Mouse (Mus musculus) frontal cortex, adult (tissue): ENCODE measurements around the gene Ttc24.
A peak's percentile ranks its signal among the peaks of the same experiment; 100 is the strongest.

Experiments used
- ATAC-seq: cut with Nextera tagmentation; 2 replicates; pipeline ENCODE4 v1.9.2; 2017; ENCODE audit warnings: mild to moderate bottlenecking, moderate library complexity, mixed read lengths; ENCODE audit not compliant: low TSS enrichment

Gene Ttc24

GRCm38 (mm10) chr3:88081345-88082223, 3.5 kb upstream of the Ttc24 start, which contains the start of gene Iqgap3:
Gene Iqgap3, plus strand, starts transcription at chr3:88081971.
- peak; percentile 99 for ATAC-seq

DNA sequence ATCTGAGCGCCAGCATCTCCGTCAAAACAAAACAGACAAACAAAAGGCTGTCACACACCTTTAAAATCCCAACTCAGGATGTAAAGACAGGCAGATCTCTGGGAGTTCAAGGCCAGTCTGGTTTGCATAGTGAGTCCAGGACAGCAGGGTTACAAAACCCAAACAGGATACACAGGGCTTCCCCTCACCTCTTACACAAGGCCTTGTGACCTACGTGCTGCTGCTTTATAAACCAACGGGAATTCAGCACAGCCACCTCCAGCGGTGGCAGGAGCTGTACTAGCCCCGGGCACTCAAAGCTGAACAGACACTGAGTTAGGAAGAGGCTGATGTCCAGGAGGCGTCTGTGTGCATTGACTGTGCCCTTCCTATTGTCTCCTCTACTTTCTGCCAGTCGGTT, 663 bp downstream of the Ttc24 start:
- no peak for ATAC-seq

GRCm38 (mm10) chr3:88074766-88075165, 3.3 kb downstream of the Ttc24 start:
- no peak for ATAC-seq

- ATAC-seq: no peak
Measured at GRCm38 (mm10) chr3:88074351-88074750, 3.8 kb downstream of the Ttc24 start.

GRCm38 (mm10) chr3:88073631-88074030, 4.5 kb downstream of the Ttc24 start:
- ATAC-seq: no peak

DNA sequence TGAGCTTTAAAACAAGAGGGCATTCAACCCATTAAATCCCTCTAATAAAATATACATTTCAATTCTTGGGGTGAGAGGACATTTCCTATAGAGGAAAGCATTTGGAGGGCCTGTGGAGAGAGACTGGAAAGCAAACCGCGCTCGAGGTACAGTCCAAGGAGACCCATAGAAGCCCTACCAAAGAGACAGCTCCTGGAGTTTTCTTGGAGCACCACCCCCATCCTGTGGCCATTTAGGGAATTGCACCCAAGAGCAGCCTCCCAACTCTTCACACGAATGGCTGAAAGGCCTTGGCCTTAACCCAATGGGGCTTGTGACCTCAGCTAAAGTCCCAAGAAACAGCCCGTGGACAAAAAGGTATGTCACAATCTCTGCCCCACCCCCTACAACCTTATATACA, 6.3 kb downstream of the Ttc24 start:
- peak; percentile 88 for ATAC-seq

- ATAC-seq: no peak
Measured at GRCm38 (mm10) chr3:88068386-88068785, 9.7 kb downstream of the Ttc24 start.

- peak; percentile 95 for ATAC-seq
Measured at GRCm38 (mm10) chr3:88057902-88058696, 20.0 kb downstream of the Ttc24 start, which contains the start of gene Naxe. Gene Naxe, minus strand, starts transcription at chr3:88058495.

GRCm38 (mm10) chr3:88057030-88057429, 21.1 kb downstream of the Ttc24 start:
- no peak for ATAC-seq

- ATAC-seq: no peak
Measured at GRCm38 (mm10) chr3:88049532-88049931, 28.6 kb downstream of the Ttc24 start.

DNA sequence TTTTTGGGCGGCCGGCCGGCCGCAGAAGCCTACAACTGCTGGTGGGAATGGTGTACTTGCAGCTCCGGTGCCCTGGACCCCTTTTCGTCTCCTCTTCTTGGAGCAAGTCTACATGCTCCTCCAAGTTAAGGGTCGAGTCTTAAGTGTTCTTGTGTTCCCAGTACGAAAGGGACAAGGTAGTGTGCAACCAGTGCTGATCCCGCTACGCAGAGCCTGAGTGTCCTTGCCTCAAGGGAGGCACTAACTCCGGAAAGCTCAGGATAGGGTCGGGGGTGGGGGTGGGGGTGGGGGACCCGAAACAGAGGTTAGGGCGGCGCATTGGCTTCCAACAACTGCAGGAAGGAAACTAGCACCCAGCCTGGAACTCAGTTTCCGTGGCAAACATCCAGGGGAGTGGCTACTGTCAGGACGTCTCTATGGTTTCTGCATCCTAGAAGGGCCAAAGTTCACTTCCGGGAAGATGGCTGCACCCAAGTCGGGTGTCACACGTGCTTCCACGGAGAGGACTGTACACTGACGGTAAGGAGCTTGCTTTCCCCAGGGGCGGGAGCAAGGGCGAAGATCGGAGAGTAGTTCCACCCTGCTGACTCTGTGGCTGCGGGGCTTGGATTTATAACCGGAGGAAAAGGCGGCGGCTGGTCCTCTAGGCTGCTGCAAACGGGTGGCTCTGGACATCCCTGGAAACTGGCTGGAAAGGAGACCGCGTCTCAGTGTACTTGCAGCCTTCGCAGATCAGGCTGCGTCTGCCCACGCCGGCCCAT, 35.3 kb downstream of the Ttc24 start, which contains the start of gene Gpatch4:
TSS of gene Gpatch4 (plus strand) at position 448 of the 761 bp plus-strand sequence.
- peak; percentile 98 for ATAC-seq

DNA sequence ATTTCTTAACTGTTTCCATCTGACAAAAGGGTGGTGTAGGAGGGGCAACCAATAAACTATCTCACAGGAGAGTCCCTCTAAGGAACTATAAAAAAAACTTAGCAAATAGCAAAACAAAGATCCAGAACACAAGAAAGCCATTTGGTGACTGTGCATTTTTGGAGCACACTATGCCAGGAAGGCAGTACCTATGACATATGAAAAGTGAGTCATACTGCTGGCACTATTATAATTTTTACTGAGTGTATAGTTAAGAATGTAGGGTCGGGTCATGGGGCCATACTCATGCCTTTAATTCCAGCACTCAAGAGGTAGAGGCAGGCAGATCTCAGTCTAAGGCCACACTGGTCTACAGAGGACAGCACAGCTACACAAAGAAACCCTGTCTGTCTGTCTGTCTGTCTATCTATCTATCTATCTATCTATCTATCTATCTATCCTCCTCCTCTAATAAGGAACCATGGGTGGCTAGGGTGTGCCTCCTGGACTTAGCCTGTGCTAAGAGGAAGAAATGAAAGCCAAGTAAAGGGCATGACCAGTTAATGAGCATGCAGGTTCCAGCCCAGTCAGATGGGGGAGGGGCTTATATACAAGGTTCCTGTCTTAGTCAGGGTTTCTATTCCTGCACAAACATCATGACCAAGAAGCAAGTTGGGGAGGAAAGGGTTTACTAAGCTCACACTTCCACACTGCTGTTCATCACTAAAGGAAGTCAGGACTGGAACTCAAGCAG, 42.4 kb downstream of the Ttc24 start:
- ATAC-seq: no peak

GRCm38 (mm10) chr3:88033506-88033905, 44.6 kb downstream of the Ttc24 start:
- no peak for ATAC-seq

GRCm38 (mm10) chr3:88030608-88031395, 47.3 kb downstream of the Ttc24 start:
- peak; percentile 50; the same call in 1 of the 2 replicates for ATAC-seq

DNA sequence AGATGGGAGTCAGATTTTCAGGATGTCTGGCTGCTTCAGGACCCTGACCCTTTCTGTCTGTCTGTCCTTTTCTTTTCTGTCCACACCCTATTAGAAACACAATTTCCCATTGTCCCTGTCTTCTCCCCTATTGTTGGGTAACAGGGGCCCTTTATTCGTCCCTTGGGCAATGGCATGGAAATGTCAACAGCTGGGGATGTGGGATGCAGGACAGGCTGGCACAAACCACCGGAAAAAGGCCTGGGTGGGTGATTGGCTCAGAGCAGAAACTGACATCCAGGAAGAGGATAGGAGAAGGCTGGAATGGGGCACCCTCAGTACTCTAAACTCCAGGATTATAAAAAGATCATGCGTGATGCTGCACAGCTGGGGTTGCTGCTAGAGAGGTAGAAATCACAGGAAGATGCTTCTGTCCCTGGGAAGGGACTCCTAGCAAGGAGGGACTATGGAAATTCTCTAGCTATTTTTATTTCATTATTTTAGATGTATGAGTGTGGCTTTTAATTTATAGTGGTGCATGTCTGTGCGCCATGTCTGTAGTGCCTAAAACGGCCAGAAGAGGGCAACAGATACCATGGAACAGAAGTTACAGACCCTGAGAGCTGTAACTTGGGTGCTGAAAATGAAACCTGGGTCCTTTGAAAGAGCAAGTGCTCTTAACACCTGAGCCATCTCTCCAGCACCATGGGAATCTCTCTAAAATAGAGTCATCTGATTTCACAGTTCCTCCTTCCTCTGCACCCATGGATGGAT, 50.5 kb downstream of the Ttc24 start, which contains the start of gene Hapln2:
TSS of gene Hapln2 (minus strand) at position 150 of the 753 bp plus-strand sequence.
- ATAC-seq: peak; percentile 46; the same call in 1 of the 2 replicates

DNA sequence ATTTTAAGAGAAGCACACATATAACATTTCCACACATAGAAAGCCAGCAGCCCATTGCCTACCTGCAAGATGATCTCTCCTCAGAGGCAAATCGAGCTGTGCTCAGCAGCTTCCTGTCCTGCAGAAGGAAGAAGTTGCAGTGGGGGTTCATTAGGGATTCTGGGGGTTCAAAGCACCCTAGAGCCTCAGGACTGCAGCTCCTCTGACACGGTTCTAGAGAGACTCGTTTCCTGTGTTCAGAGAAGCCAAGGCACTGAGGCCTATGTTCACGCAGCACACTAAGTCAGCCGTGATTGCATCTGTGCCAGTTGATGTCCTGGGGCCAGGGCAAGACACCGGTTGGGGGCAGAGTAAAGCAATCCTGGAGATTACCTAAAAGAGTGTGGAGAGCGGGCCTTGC, 51.3 kb downstream of the Ttc24 start:
- ATAC-seq: no peak

DNA sequence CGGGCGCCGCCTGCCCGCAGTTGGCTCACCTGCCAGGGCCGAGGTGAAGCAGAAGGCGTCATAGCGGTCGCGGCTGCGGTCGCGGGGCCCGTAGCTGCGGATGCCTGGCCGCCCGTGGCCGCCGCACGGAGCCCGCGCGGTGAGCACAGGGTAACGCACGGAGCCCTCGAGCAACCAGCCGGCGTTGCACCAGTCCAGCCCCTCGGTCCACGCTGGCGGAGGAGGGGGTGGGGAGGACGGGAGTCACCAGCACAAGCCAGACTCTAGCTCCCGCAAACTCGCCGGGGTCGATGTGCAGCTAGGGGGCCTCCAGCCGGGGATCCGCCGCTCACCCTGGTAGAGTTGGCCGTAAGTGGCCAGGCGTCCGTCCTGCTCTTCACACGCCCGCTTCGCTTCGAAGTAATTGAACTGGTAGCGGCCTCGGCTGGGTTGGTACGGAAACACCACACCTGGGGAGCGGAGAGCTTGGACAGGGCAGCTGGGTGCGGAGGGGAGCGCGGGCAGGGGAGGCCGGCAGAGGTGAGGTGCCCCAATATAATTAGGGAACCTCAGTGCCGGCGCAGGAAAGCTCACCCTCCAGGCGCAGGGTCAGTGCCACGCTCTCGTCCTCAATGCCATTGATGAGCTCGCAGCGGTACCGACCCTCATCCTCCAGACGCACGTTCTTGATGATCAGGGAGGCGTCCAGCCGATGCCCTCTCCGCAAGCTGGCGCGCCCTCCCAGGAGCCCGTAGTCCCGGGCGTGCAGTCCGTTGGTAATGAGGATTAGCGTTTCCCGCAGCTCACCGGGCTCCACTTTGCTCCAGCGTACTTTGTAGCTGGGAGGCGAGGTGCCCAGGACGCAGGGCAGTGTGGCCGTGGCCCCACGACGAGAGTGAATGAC, 54.7 kb downstream of the Ttc24 start:
- peak; percentile 31; the same call in 1 of the 2 replicates for ATAC-seq
